26 mouse cellular contexts compared by ENCODE assay signal in the genomic region with DNA sequence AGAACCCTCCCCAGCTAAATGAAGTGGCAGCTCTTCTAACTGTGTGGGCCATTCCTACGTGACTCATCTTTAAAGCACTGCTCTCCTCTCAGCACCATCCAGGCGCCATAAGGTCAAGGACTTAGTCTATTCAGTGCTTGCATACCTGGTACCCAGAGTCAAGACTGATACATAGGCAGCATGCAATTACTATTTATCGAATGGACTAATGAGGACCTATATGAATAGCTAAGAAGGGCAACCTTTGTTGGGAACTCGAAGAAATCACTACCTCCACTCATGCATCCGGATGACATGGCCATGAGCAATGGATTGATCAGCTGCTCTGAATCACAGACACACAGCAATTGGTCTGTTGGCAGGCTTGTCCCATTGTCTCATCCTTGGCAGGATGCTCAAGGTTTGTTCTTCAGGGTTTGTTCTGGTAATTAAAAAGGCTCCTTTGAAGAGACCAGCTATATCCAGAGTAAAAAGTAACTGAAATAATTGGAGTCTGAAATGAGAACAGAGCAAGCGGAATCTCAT. TPM values are rescaled to one million over a fixed set of nuclear protein-coding genes. Genes with fewer than 3 reads are reported as not detected.
DNase-seq lines count a peak whose midpoint lies in the region; ATAC-seq and TF ChIP-seq lines count a peak whose summit lies in the region.
"Had no signal": no experiment of that assay in that cellular context is flagged by ENCODE, and none has a peak within 500 bp of the region (broad histone marks: within the 10 kb centered on the region; RNA-seq: fewer than 3 reads in every experiment).

No protein-coding gene starts in this region.

- WGBS in heart, embryonic 12.5 days = 66% methylated on average over 6 of the region's 6 CpGs
- WGBS in hindbrain, embryonic 13.5 days = 82% methylated on average over 6 of the region's 6 CpGs

- H3K79me2 ChIP-seq in C2C12 (ENCODE audit: control insufficient read depth, insufficient read depth) = no peaks in the 10 kb centered on the region

- H3K27me3 ChIP-seq in heart, embryonic 12.5 days (replicated peaks) = peaks cover 41% of the 10 kb centered on the region
- peaks cover 28% of the 10 kb centered on the region for H3K27me3 ChIP-seq in C2C12 (ENCODE audit: control insufficient read depth, insufficient read depth, insufficient read length)
- H3K27me3 ChIP-seq in hindbrain, embryonic 13.5 days = peaks cover 15% of the 10 kb centered on the region; the same call in 1 of the 2 replicates

- no peak for ATAC-seq in heart, embryonic 12.5 days (ENCODE audit: insufficient number of reproducible peaks, low FRiP score)
- ATAC-seq in hindbrain, embryonic 13.5 days (ENCODE audit: low FRiP score) = no peak
- ATAC-seq: CD4-positive, CD25-positive, alpha-beta regulatory T cell, adult 4 months; forebrain, embryonic 13.5 days; forebrain, postnatal 0 days; hindbrain, embryonic 16.5 days; inflammation-experienced regulatory T-cells, adult 6 months had no signal

- no peak overlapping the region for H3K27ac ChIP-seq in heart, embryonic 12.5 days (ENCODE audit: poor library complexity, severe bottlenecking)
- H3K27ac ChIP-seq in hindbrain, embryonic 13.5 days = no peak overlapping the region
- H3K27ac ChIP-seq: embryonic facial prominence, embryonic 10.5 days; forebrain, embryonic 13.5 days; heart, embryonic 15.5 days; hindbrain, embryonic 10.5 days had no signal

- H3K36me3 ChIP-seq in heart, embryonic 12.5 days = no peaks in the 10 kb centered on the region
- H3K36me3 ChIP-seq in C2C12 (ENCODE audit: control insufficient read depth, insufficient read depth) = no peaks in the 10 kb centered on the region
- no peaks in the 10 kb centered on the region for H3K36me3 ChIP-seq in hindbrain, embryonic 13.5 days
- H3K36me3 ChIP-seq: embryonic facial prominence, embryonic 10.5 days; G1E; heart, embryonic 15.5 days; hindbrain, embryonic 10.5 days had no signal

- TF ChIP-seq CTCF in C2C12 (IDR thresholded peaks at IDR 0.05; ENCODE audit: control insufficient read depth, insufficient read depth, insufficient read length) = no peak

- no peaks in the 10 kb centered on the region for H3K9me3 ChIP-seq in heart, embryonic 12.5 days (replicated peaks)
- H3K9me3 ChIP-seq in hindbrain, embryonic 13.5 days = no peaks in the 10 kb centered on the region
- H3K9me3 ChIP-seq: embryonic facial prominence, embryonic 10.5 days; forebrain, embryonic 13.5 days; heart, embryonic 15.5 days; hindbrain, embryonic 10.5 days had no signal

- DNase-seq in heart, adult 11 months = peak; percentile 44
- DNase-seq in adrenal gland, adult 8-10 months = peak; percentile 52
- DNase-seq in adrenal gland, postnatal 36 days = peak; percentile 50 to 68
- no peak for DNase-seq in layer of hippocampus, adult 8-10 months (ENCODE audit: low spot score in 2 of 2)
- DNase-seq: cerebellum, adult 11-12 months; cerebellum, postnatal 10 days; gastrocnemius, postnatal 25 days; heart, postnatal 14 days; kidney, adult 11 months; kidney, adult 9 months had no signal

- H3K79me3 ChIP-seq in C2C12 (ENCODE audit: low read depth) = no peaks in the 10 kb centered on the region

- H3K4me1 ChIP-seq in heart, embryonic 12.5 days (replicated peaks) = 0 out of 2 replicates have a peak, but pooled peaks cover 3% of the 10 kb centered on the region
- H3K4me1 ChIP-seq in hindbrain, embryonic 13.5 days (replicated peaks) = peaks cover 10% of the 10 kb centered on the region
- H3K4me1 ChIP-seq: forebrain, embryonic 13.5 days; heart, embryonic 15.5 days had no signal

- H3ac ChIP-seq in C2C12 (ENCODE audit: control insufficient read depth, insufficient read length, low read depth) = no peak overlapping the region

- no peak overlapping the region for H3K4me2 ChIP-seq in heart, embryonic 12.5 days
- H3K4me2 ChIP-seq in hindbrain, embryonic 13.5 days = no peak overlapping the region
- H3K4me2 ChIP-seq: forebrain, embryonic 13.5 days; heart, embryonic 15.5 days had no signal

- H3K9ac ChIP-seq in heart, embryonic 12.5 days = no peak overlapping the region
- no peak overlapping the region for H3K9ac ChIP-seq in hindbrain, embryonic 13.5 days
- H3K9ac ChIP-seq: forebrain, embryonic 13.5 days; forebrain, postnatal 0 days; heart, embryonic 15.5 days had no signal

- no peak overlapping the region for H3K4me3 ChIP-seq in heart, embryonic 12.5 days
- no peak overlapping the region for H3K4me3 ChIP-seq in C2C12 (ENCODE audit: insufficient read depth, poor library complexity, severe bottlenecking)
- H3K4me3 ChIP-seq in hindbrain, embryonic 13.5 days = no peak overlapping the region
- H3K4me3 ChIP-seq: embryonic facial prominence, embryonic 10.5 days; forebrain, embryonic 13.5 days; heart, embryonic 15.5 days; hindbrain, embryonic 10.5 days had no signal

TF ChIP-seq in C2C12, 6 proteins besides CTCF, POLR2A, EP300 and RAD21:
- TF ChIP-seq USF1 (IDR thresholded peaks at IDR 0.05; ENCODE audit: low read depth) = no peak
- TF ChIP-seq MAX (IDR thresholded peaks at IDR 0.05) = no peak
- peak; percentile 49 for TF ChIP-seq MYOD1 (IDR thresholded peaks at IDR 0.05; ENCODE audit: control insufficient read depth, insufficient read length, low read depth)

RNA-seq across cellular contexts. Expression of a gene that starts 3.5 kb away (rescaled TPM):
- polyA plus RNA-seq in heart, embryonic 12.5 days (2016; fragmentation: Nextera tagmentation; extraction: Ambion mirVana) = not detected in 2 replicates
- polyA plus RNA-seq in C2C12 (2012; fragmentation: generic; extraction: Trizol) = not detected
- not detected for total RNA-seq in adrenal gland, adult 8-10 months (2022)
- total RNA-seq in adrenal gland, postnatal 36 days (2021) = not detected
- total RNA-seq in layer of hippocampus, adult 8-10 months (2022) = not detected
- polyA plus RNA-seq in hindbrain, embryonic 13.5 days (2015; fragmentation: Nextera tagmentation; extraction: Ambion mirVana) = 0.09 and 0.13 TPM in 2 replicates
- total RNA-seq: adrenal gland, adult 18-20 months; forebrain, postnatal 0 days; gastrocnemius, adult 18-20 months; gastrocnemius, postnatal 25 days; granulocyte monocyte progenitor cell, adult 5-6 weeks; heart, postnatal 14 days had no signal
- polyA plus RNA-seq: CD4-positive, CD25-positive, alpha-beta regulatory T cell, adult 4 months; embryonic facial prominence, embryonic 10.5 days; forebrain, embryonic 13.5 days; forebrain, postnatal 0 days; G1E; heart, embryonic 15.5 days; hindbrain, embryonic 10.5 days; inflammation-experienced regulatory T-cells, adult 6 months had no signal

RNA-seq across cellular contexts. Expression of a gene that starts 3.9 kb away (rescaled TPM):
- not detected in 2 replicates for polyA plus RNA-seq in heart, embryonic 12.5 days (2016; fragmentation: Nextera tagmentation; extraction: Ambion mirVana)
- polyA plus RNA-seq in C2C12 (2012; fragmentation: generic; extraction: Trizol) = not detected
- total RNA-seq in adrenal gland, adult 8-10 months (2022) = not detected
- total RNA-seq in adrenal gland, postnatal 36 days (2021) = not detected
- not detected for total RNA-seq in layer of hippocampus, adult 8-10 months (2022)
- polyA plus RNA-seq in hindbrain, embryonic 13.5 days (2015; fragmentation: Nextera tagmentation; extraction: Ambion mirVana) = 0.45 TPM in 1 of 2 replicates, not detected in the other
- total RNA-seq: adrenal gland, adult 18-20 months; forebrain, postnatal 0 days; G1E; gastrocnemius, adult 18-20 months; gastrocnemius, postnatal 25 days; granulocyte monocyte progenitor cell, adult 5-6 weeks; heart, postnatal 14 days had no signal
- polyA plus RNA-seq: CD4-positive, CD25-positive, alpha-beta regulatory T cell, adult 4 months; embryonic facial prominence, embryonic 10.5 days; forebrain, embryonic 13.5 days; G1E; heart, embryonic 15.5 days; hindbrain, embryonic 10.5 days; inflammation-experienced regulatory T-cells, adult 6 months had no signal

RNA-seq across cellular contexts. Expression of a gene that starts 11.1 kb away (rescaled TPM):
- polyA plus RNA-seq in heart, embryonic 12.5 days (2016; fragmentation: Nextera tagmentation; extraction: Ambion mirVana) = not detected in 2 replicates
- not detected for polyA plus RNA-seq in C2C12 (2012; fragmentation: generic; extraction: Trizol)
- total RNA-seq in adrenal gland, adult 8-10 months (2022) = not detected
- total RNA-seq in adrenal gland, postnatal 36 days (2021) = not detected
- not detected for total RNA-seq in layer of hippocampus, adult 8-10 months (2022)
- polyA plus RNA-seq in hindbrain, embryonic 13.5 days (2015; fragmentation: Nextera tagmentation; extraction: Ambion mirVana) = not detected in 2 replicates
- total RNA-seq: adrenal gland, adult 18-20 months; forebrain, postnatal 0 days; G1E; gastrocnemius, adult 18-20 months; gastrocnemius, postnatal 25 days; granulocyte monocyte progenitor cell, adult 5-6 weeks; heart, postnatal 14 days had no signal
- polyA plus RNA-seq: CD4-positive, CD25-positive, alpha-beta regulatory T cell, adult 4 months; embryonic facial prominence, embryonic 10.5 days; embryonic facial prominence, embryonic 14.5 days; forebrain, embryonic 13.5 days; forebrain, postnatal 0 days; G1E; heart, embryonic 15.5 days; hindbrain, embryonic 10.5 days; hindbrain, embryonic 16.5 days; inflammation-experienced regulatory T-cells, adult 6 months had no signal

RNA-seq across cellular contexts. Expression of a gene that starts 26.1 kb away (rescaled TPM):
- not detected in 2 replicates for polyA plus RNA-seq in heart, embryonic 12.5 days (2016; fragmentation: Nextera tagmentation; extraction: Ambion mirVana)
- 0.02 TPM for polyA plus RNA-seq in C2C12 (2012; fragmentation: generic; extraction: Trizol)
- total RNA-seq in adrenal gland, adult 8-10 months (2022) = not detected
- total RNA-seq in adrenal gland, postnatal 36 days (2021) = not detected
- total RNA-seq in layer of hippocampus, adult 8-10 months (2022) = not detected
- not detected in 2 replicates for polyA plus RNA-seq in hindbrain, embryonic 13.5 days (2015; fragmentation: Nextera tagmentation; extraction: Ambion mirVana)
- total RNA-seq: adrenal gland, adult 18-20 months; forebrain, postnatal 0 days; G1E; gastrocnemius, postnatal 25 days; granulocyte monocyte progenitor cell, adult 5-6 weeks; heart, postnatal 14 days had no signal
- polyA plus RNA-seq: CD4-positive, CD25-positive, alpha-beta regulatory T cell, adult 4 months; embryonic facial prominence, embryonic 10.5 days; forebrain, embryonic 13.5 days; forebrain, postnatal 0 days; G1E; heart, embryonic 15.5 days; hindbrain, embryonic 10.5 days; hindbrain, embryonic 16.5 days; inflammation-experienced regulatory T-cells, adult 6 months had no signal

RNA-seq across cellular contexts. Expression of a gene that starts 39.7 kb away (rescaled TPM):
- not detected in 2 replicates for polyA plus RNA-seq in heart, embryonic 12.5 days (2016; fragmentation: Nextera tagmentation; extraction: Ambion mirVana)
- not detected for polyA plus RNA-seq in C2C12 (2012; fragmentation: generic; extraction: Trizol)
- not detected for total RNA-seq in adrenal gland, adult 8-10 months (2022)
- total RNA-seq in adrenal gland, postnatal 36 days (2021) = not detected
- not detected for total RNA-seq in layer of hippocampus, adult 8-10 months (2022)
- not detected in 2 replicates for polyA plus RNA-seq in hindbrain, embryonic 13.5 days (2015; fragmentation: Nextera tagmentation; extraction: Ambion mirVana)
- total RNA-seq: adrenal gland, adult 18-20 months; forebrain, postnatal 0 days; G1E; gastrocnemius, adult 18-20 months; gastrocnemius, postnatal 25 days; granulocyte monocyte progenitor cell, adult 5-6 weeks; heart, postnatal 14 days had no signal
- polyA plus RNA-seq: CD4-positive, CD25-positive, alpha-beta regulatory T cell, adult 4 months; embryonic facial prominence, embryonic 10.5 days; forebrain, embryonic 13.5 days; forebrain, postnatal 0 days; G1E; heart, embryonic 15.5 days; hindbrain, embryonic 10.5 days; inflammation-experienced regulatory T-cells, adult 6 months had no signal

Comparison
In these comparisons a context has a peak if more than half of its experiments do, and no peak if none do; other contexts are left out.
1. DNase-seq: peak in heart, adult 11 months (single experiment), adrenal gland, adult 8-10 months (single experiment) and adrenal gland, postnatal 36 days (2 of 2); none in layer of hippocampus, adult 8-10 months (0 of 2).